Mouse (Mus musculus) induced T-regulatory cell, adult 2 months (primary cell): ENCODE results near the gene Cmtm7.

Experiments used
- DNase-seq: peaks from one replicate; pipeline ENCODE4 v3.0.0-alpha.2; 2012; ENCODE audit warnings: low read depth

The Cmtm7 gene

DNA sequence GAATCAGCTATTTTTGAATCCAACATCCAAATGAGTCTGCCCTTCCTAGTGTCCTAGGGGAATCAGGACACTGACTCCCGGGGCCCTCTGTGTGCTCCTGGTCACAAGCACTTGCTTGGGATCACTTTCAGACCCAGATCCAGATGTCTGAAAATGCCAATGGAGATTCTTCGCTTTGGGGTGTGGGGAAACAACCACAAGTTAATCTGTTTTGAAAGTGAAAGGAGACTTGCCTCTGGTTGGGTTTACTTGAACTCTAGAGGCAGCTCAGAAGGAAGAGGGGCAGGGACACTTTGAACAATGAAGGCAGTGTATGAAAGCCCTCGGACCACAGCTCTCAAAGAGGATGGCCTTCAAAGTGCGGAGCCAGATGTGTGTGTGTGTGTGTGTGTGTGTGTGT lies 12.8 kb upstream of the Cmtm7 start:
- DNase-seq: peak; percentile 68

DNA sequence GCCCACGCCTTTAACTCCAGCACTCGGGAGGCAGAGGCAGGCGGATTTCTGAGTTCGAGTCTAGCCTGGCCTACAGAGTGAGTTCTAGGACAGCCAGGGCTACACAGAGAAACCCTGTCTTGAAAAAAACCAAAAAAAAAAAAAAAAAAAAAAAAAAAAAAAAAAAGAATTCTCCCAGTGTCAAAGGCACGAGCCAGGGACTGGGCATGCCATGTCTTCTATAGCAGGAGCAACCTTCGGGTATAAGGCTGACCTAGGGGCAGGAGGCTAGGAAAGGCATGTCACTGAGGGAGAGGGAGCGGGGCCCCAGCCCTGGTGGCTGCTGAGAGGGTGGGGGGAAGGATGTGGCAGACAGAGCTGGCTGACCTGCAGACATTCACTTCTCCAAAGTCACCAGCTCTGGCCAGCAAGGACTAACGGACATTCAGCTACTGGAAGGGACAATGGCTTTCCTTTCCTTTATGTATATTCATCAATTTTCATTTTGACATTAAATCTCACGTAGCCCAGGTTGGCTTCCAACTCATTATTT lies 12.2 kb upstream of the Cmtm7 start:
- DNase-seq: no peak

DNA sequence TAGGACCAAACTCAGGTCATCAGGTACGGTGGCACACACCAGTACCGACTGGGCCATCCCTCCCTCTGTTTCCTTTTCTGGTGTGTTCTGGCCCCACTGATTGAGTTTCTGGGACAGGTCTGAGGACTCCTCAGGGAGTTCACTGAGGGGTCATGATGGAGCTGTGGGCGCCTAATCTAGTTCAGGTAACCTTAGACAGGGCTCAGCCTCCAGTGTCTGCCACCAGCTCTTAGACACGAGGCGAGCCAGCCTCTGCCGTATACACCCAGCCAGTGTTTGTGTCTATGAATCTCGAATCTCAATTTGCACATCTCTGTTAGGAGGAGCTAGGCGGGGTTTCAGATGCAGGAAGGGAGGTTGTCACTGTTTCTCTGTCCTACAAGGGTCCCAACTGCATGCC lies 8.3 kb upstream of the Cmtm7 start:
- DNase-seq: no peak

DNA sequence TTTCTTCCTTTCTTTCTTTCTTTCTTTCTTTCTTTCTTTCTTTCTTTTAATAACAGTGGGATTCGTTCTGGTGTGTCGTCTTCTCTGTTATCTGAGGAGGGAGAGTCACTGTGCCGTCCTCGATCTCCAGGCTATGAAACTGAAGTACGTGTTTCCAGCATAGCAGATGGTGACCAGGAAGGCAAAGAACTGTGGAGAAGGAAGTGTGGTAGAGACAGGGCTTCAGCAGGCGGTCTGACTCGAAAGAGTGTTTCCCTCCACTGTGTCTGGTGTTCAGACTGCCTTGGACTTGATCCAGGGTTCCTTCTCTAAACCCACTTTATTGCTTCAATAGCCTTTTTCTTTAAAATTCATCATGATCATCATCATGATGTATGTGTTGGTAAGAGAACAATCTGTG lies 7.9 kb upstream of the Cmtm7 start:
- no peak for DNase-seq

DNA sequence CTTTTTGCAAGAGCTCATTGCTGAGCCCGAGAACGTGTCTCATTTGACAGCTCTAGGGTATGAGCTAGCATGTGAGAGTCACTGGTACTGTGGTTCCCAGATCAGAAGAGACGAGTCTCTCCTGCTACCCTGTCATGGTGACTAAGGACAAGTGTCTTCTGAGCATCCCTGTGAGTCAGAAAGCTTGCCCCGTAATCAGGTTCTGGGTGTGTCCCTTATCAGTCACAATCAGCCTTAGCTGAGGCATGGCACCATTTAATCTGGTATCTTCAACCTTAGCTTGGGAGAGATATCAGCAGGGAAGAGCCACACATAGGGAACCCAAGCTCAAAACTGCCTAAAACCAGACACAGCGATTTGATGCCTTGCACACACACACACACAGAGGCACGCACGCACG lies 7.0 kb upstream of the Cmtm7 start:
- peak; percentile 63 for DNase-seq

DNA sequence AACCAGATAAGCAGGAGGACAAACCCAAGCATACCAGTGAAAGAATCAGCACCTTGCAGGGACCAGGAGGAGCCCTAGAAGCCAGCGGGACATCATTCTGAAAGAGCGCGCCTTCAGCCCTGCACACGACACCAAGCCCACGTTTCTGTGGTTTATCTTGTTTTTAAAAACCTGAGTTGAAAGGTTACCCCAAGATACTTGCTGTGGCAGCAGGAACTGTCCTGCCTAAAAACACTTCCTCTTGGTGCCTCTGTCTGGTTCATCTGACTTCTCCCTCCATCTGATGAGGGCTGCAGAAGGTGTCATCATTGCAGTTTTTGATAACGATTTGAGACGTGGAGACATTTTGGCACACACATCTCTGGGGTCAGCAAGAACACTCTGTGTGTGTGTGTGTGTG lies 6.1 kb upstream of the Cmtm7 start:
- peak; percentile 82 for DNase-seq

DNA sequence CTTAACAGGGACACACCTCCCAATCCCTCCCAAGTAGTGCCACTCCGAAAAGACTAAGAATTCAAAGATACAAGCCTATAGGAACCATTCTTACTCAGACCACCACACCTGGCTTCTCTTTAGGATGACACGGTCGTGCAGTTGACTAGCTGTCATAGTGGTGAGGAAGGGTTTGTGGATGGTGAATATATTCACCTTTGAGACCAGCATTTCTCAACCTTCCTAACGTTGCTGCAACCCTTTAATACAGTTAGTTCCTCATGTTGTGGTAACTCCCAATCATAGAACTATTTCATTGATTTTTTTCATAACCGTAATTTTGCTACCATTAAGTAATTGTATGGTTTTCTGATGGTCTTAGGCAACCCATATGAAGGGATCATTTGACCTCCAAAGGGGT lies 5.5 kb upstream of the Cmtm7 start:
- no peak for DNase-seq

DNA sequence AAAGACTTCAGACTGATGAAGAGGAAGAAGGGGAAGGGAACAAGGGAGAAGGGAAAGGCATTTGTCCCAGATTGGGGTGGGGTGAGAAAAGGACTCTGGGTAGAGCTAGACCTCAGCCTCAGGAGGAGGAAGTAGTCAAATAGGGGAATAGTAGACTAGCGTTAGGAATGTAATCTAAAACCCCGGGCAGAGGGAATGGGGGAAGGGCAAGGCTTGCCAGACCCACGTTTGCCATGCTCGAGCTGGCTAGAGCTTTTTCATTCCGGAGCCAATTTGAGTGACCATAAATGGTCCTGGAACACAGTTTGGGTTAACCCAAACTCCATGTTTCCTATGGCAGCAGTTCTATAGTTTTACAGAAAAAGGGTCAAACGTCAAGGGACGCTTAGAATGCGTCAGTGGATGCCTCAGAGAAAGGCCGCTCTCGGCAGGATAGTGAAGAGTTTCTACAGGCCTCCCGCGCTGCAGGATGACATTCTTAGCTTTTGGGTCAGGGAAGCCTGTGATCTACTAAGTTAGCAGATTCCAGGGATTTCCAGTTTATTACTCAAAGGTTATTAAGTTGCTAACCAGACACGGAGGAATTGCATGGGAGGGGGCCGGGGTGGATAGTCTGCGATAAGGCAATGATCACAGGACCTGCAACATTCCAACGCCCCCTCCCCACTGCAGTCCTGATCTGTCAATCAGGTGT lies 3.9 kb upstream of the Cmtm7 start:
- no peak for DNase-seq

DNA sequence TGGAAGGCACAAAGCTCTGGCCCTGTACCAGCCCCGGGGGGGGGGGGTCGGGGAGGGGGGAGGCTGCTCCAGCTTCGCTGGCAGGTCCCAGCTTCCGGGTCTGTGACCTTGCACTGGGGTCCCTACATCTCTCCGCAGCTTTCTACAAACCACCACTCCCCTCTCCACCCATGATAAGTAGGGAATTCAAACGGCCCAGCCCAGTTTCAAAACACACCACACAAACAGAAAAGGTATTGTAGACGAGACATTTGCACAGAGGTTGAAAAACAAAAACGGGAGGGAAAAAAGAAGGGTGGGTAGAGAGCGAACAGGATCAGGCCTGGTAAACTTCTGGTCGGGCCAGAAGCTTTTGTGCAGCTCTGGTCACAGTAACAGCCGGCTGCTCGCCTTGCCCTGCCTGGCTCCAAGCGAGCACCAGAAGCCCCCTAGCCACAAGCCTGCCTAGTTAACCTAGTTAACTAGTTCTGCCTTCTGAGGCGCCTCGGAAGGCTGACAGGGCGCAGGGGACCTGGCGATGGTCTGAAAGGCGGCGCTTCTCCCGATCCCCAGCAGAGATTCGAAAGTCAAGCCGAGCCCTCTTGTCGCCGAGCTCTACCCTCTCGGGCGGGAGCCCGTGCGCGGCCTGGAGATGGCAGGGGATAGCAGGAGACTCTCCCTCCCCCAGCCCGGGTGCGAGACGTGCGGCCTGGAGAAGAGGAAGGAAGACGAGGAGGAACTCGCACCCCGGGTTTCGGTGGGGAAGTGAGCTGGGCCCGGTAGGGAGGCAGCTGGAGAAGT lies 720 bp downstream of the Cmtm7 start:
- DNase-seq: peak; percentile 70

DNA sequence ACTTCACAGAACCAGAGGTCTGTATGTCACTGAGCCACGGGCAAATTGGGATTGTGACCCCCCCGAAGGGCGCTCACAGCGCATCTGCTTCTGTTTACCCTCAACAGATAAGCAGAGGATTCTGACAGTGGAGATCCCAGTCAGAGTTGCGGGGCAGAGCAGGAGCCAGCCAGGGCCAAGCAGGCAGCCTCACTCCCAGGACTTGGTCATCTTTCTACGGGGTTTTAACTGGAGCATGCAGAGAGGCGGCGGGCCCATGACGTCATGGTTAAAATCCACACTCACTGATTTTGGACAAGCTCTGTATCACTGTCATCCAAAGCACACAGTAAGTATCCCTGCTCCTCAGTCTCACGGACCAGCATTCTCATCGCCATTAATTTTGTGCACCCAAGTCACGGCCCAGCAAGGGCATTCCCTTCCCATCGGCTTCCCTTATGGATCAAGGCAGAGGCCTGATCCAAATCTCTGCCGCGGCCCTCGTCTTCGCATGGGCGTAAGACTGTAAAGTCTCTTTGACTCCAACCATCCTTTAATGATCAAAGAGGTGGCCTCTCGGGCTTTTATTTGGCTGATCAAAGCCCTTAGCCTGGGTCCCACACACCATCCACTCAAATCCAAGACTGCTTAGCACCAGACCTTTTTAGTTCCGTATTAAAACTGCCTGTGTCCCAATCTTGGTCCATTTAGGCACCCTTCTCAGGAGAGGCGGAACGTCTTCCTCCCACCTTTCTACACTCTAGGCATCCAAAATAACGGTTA lies 1.5 kb downstream of the Cmtm7 start:
- peak; percentile 72 for DNase-seq

DNA sequence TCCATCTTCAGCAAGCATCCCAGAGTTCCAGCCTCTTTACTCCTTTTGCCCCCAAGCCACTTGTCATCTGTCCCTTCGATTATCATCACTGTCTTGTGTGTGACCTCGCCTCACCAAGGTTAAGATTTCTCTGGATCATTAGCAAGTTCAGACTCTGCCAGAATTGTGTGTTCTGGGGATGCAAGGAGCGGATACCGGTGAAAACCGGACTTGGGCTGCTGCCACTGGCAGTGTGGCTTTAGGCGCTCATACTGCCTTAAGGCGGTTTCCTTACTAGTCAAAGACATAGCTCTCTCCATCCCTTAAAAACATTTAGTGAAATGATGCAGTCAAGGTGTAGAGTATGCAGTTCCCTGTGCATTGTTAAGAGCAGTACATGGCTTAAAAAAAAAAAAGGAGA lies 2.8 kb downstream of the Cmtm7 start:
- peak; percentile 44 for DNase-seq

DNA sequence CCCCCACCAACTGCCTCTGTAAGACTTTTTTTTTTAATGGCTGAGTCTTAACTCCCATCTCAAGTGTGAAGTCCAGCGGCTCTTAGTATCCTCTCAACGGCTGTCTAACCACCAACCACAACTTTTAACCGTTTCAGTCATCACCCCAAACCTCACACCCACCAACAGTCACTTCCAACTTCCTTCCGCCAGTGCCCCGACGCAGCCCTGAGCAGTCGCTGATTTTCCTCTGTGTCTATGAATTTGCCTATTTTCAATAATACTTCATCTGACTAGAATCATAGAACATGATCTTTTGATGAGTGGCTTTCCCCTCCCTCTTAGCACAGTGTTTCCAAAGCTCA lies 3.6 kb downstream of the Cmtm7 start:
- DNase-seq: peak; percentile 86

DNA sequence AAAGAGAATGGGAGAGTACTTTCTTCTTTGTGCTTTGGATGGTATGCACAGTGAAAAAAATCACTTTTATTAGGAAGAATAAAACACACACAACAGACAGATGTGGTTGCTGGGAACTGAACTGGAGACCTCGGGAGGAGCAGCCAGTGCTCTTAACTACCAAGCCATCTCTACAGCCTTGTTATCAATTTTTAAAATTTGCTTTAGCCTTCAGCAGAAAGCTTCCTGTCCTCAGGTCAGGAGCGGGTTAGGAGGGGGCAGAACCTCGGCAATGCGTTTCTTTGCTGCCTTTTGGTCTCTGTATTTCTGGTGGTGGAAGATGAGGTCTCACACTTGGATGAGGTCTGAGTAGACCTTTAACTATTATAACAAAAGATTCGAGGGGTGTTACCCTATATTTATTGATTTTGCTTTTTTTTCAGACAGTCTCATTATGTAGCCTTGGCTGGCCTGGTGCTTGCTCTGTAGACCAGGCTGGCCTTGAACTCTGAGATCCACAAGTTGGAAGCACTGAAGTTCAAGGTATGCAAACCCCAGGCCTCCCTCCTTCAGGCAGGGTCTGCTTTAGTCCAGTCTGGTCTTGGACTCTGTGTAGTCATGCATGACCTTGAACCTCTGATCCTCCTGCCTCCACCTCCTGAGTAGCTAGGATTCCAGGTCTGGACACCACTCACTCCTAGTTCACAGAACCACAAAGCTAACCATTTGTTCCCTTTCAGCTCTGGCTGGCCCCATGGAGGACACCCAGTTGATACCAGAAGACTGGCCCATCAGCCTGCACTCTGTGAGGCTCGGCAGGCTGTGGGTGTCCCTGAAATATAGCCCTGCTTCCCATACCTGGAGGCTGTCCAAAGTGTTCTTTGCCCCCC lies 4.2 kb downstream of the Cmtm7 start:
- DNase-seq: peak; percentile 43

DNA sequence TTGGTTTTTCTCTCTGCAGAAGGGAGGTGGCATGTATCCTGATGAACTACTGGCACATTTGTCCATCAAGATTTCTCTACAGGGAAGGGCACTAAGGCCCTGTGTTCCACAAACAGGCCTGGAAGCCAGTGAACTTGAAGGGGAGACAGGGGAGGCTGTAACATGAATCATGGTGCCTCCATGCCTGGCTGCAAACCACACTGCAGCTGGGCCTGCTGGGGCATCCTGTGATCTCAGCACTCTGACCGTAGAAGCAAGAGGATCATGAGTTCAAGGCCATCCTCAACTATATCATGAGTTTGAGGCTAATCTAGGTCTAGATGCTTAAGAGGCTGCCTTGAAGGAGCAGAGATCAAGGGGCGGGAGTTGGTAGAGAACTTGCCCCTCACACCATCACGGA lies 5.3 kb downstream of the Cmtm7 start:
- no peak for DNase-seq

DNA sequence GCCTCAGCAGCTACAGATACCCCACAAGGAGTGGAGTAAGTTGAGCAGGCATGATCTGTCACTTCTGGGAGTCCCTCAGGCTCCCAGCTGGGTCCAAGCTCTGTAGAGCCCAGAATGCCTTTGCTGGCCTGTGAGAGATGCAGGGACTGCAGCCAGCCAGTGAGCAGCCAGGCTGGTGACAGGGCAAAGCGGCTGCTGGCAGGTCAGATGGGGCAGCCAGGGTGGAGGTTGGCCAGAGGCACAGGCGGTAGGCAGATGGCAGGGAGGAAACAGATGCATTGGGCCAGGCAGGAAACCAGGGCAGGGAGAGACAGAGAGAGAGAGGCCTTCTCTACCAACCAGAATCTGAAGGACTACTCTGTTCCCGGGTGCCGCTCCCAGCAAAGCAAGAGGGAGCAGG lies 6.4 kb downstream of the Cmtm7 start:
- peak; percentile 47 for DNase-seq

DNA sequence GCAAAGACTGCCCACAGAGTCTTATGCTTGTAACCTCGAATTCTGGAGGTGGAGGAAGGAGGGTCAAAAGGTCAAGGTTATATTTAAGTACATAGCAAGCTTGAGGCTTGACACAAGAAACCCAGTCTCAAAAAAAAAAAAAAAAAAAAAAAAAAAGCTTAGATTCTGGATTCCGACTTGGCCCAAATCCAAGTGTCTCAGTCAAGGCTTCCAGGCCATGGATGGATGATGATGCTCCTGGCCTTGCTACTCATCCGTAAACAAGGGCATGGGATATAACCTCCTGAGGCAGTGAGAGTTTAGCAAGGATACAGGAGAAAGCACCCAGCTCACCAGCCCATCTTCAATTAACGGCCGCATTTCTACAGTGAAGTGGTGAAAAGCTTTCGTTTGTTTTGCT lies 7.0 kb downstream of the Cmtm7 start:
- no peak for DNase-seq

DNA sequence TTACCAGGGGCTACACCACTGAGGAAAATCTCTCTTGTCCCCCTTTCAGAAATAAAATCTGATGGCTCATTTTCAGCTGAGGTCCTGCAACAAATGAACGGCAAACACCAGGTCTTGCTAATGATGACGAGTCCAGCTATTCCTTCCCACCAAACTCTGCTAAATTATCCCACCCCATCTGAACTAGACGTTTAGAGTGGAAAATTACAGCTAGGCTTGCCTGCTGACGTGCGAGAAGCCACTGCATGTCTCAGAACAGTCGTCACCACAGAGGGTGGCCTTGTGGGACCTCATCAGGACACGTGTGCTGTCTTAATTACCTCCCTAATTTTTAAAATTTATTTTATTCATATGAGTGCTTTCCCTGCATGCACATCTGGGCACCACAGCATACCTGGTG lies 10.1 kb downstream of the Cmtm7 start:
- no peak for DNase-seq

DNA sequence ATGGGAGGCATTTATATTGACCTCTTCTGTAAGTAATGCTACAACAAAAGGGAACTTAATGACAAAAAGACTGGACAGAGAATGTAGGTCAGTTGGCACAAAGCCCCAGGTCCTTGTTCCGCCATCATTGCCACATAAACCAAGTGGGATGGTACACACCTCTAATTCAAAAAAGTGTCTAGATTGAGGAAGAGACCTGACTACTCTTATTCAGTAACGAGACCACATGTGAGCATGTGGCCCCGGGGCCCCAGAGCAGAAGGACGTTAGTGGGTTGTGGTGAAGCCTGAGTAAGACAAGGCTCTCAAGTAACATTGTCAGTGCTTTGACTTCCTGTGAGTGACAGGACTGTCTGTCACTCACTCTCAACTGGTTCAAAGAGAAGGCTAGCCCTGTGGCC lies 11.4 kb downstream of the Cmtm7 start:
- peak; percentile 75 for DNase-seq

DNA sequence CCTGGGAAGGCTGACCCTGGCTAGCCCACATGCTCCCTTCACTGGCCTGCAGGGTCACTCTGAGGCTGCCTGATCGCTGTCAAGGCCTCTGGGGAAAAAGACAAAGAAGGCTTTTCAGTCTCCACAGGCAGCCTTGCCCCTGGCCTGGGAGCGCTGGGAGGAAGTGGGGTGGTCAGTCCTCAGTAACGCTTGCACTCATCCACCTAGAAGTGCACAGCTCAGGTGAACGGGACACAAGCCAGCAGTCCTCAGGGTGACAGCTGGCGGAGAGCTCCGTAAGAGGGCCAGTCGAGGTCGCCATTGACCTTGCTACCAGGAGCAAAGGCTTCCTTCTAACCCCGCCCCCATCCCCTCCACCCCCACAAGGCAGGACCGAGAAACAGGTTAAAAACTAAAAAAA lies 13.6 kb downstream of the Cmtm7 start:
- DNase-seq: no peak

DNA sequence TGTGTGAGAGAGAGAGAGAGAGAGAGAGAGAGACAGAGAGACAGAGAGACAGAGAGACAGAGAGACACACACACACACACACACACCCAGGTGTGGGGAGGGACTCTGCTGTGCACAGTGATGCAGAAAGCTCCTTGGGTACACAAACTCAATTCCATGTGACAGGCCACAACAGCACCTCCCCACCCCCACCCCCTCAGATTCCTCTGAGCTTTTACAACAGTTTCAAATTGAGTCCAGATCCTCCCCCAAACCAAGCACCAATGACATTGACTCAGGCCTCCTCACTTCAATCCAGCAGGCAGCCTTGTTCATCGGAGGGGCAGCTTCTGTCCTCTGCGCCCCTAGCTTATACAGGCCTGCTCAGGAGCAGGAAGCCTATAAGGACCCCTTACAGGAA lies 14.1 kb downstream of the Cmtm7 start:
- no peak for DNase-seq

DNA sequence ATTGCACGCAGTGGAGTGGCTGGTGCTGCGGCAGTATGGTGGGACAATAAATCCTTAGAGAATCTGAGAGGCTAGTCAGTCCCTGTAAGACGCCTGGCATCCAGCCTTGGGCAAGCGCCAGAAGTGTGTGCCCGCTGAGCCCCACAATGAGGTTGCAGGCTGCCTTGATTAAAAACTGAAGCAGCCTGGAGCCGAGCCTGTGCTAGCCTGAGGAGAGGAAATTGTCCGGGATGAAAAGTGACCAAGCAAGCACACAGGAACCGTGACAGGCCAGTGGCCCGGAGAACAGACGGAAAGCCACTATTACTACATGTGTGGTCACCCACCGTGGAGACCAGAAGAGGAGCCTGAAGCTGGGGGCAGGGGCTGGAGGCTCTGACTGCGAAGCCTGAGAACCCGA lies 14.6 kb downstream of the Cmtm7 start:
- no peak for DNase-seq

DNA sequence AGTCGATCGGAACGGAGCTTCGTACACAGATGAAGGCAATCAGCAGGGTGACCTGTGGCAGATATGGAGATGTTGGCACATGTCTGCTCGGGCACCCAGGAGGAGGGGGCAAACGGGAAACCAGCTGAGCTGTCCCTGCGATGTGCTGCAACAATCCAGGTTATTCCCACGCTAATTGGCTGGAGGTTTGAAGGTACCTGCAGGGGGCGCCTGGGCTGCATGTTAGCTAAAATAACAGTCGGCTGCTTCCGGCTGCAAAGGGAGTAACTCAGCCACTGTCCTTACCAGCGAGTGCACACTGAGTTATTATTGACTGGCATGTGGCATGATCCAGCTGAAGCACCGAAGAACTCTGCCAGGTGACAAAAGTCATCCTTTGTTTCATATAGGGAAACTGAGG lies 18.3 kb downstream of the Cmtm7 start:
- DNase-seq: peak; percentile 79
